Mouse (Mus musculus): ENCODE data around the gene Baz2b.
"Not testable (repeated sequence)": the region's sequence is repeated elsewhere in the genome, so short reads cannot be mapped to it uniquely, and the experiment has no call there.

Gene Baz2b

DNA sequence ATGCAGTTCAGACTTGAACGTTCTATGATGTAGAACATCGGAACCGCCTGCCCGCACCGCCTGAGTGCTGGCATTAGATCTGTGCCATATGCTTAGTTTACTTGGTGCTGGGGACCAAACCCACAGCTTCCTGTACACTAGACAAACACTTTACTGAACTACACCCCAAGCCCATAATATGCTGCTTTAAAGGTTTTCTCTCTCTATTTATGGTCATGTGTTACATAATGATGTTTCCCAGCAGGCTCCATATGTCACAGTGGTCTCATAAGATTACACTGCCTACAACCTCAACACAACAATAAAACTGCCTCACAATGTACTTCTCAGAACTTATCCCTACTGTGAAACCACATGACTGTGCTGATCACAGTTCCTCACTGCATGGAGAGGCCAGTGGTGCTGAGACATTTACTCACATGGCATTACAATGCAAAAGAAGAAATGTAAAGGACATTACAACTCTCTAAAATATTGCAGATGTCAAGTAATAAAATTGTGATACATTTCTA is 9.5 kb downstream of the Baz2b start:
- no peak for DNase-seq (ENCODE audit: low read depth, low spot score)

DNA sequence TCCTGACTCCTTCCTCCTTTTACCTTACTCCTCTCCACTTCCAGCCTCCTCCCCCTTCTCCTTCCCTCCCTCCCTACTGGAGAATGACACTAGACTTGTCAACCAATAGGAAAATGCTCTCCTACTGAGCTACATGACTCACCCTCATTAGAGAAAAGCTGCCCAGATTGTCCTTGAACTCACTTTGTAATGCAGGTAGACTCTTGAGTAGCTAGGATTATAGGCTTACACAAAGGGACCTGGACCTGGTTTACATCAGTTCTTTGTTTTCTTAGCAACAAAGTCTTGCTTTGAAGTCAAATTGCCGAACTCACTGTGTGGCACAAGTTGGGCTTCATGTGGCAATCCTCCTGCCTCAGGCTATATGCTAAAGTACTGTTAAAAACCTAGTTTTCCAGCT is 12.8 kb downstream of the Baz2b start:
- DNase-seq (ENCODE audit: low read depth, low spot score): no peak

DNA sequence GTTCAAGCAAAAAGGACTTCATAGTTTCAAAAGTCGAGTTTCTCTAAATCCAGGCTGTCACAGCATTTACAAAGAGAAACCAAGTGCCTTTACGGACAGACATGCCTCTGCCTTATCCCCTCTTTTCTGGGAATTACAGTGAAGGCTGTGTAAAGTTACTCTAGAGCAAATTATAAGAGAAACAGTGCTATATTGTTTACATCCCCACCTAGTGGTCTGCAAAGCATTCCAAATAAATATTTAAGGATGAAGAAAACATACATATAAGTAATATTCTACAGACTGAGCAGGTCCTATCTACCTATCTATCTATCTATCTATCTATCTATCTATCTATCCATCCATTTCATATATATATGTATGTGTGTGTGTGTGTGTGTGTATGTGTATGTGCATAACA is 27.9 kb downstream of the Baz2b start:
- no peak for DNase-seq (ENCODE audit: low read depth, low spot score)

DNA sequence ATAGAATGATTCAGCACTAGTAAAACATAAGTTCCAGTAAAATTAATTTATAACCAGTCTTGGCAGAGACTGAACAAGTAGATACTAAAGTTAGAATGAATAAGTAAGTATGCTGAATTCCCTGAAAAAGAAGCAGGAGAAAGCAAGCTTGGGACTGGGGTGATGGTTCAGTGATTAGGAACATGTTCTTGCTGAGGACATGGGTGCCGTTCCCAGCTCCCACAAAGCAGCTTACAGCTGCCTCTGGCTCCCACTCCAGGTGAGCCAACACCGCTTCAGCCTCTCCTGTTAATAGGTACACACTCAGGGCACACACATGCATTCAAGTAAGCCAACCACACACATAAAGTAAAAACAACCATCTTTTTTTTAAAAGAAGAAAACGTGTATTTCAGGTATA is 32.1 kb downstream of the Baz2b start:
- DNase-seq (ENCODE audit: low read depth, low spot score): no peak

DNA sequence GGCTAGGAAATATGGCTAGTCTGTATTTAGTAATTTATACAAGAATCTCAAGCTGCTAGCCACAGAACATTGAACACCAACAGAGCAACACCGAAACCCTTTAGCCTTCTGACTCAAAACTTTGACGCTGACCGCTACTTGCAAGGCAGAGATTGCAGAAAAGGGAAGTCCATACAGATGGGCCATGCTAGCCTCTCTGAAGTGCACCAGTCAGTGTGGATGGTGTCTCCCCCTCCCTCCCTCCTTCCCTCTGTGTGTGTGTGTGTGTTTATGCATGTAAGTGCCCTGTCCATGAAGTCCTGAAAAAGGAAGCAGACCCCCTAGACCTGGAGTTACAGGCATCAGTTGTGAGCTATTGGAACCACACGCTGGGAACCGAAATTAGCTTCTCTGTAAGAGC is 33.6 kb downstream of the Baz2b start:
- DNase-seq (ENCODE audit: low read depth, low spot score): no peak

DNA sequence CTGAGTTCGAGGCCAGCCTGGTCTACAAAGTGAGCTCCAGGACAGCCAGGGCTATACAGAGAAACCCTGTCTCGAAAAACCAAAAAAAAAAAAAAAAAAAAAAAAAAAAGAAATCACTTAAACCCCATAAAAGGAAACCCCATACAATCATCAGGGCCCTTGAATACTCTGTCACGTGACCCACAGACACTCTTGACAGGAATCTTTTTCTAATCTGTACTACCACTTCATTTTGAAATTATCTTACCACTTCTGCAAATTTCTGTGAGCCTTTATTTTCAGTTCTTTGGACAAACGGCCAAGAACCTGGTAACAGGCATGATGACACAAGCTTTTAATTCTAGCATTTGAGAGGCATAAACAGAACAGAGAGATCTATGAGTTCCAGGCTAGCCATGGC is 34.6 kb downstream of the Baz2b start:
- no peak for DNase-seq (ENCODE audit: low read depth, low spot score)

DNA sequence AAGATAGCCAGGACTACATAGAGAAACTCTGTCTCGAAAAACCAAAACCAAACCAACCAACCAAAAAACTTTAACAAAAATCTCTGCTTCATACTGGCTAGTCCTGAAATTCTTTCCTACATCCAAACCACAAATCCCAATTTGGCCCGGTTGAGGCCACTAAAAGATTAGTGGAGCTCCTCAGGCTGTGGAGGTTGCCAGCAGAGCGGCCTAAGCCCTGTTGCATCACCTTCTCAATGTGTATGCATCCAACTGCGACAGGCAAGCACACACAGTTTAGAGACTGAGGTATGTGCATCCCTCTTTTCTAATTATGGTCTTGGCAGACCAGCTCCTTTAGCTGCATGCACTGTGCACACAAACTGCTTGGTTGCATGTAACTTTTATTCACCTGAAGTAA is 36.0 kb downstream of the Baz2b start:
- no peak for DNase-seq (ENCODE audit: low read depth, low spot score)

DNA sequence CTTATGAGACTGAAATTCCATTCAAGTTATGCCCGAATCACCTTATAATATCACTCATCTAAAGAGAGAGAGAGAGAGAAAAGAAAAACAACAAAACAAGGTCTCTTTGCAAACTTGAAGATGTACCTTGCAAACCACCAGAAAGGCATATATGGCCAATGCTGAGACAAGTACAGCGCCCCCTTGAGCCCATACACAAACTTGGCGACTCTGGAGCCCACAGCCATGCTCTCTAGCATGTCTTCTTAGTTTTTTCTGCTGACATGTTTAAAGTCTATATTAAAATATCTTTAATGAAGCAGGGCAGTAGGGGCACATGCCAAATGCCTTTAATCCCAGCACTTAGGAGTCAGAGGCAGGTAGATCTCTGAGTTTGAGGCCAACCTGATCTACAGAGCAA is 36.4 kb downstream of the Baz2b start:
- no peak for DNase-seq (ENCODE audit: low read depth, low spot score)

DNA sequence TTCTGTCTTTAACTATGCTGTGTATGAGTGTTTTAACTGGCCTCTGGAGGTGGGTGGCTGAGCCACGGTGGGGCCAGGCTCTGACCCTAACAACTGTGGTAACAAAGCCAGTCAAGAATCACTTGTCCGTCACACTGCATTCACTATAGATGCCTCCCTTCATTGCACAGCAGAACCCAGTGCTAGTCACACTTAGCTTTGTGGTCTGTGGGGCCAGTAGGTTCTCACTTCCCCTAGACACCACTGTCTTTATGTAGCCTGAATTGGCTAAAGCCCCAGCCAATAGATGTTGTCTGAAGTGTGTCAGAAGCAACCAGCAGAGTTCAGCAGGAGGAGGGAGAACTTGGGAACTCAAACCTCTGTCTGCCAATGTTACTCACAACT is 37.1 kb downstream of the Baz2b start:
- no peak for DNase-seq (ENCODE audit: low read depth, low spot score)

DNA sequence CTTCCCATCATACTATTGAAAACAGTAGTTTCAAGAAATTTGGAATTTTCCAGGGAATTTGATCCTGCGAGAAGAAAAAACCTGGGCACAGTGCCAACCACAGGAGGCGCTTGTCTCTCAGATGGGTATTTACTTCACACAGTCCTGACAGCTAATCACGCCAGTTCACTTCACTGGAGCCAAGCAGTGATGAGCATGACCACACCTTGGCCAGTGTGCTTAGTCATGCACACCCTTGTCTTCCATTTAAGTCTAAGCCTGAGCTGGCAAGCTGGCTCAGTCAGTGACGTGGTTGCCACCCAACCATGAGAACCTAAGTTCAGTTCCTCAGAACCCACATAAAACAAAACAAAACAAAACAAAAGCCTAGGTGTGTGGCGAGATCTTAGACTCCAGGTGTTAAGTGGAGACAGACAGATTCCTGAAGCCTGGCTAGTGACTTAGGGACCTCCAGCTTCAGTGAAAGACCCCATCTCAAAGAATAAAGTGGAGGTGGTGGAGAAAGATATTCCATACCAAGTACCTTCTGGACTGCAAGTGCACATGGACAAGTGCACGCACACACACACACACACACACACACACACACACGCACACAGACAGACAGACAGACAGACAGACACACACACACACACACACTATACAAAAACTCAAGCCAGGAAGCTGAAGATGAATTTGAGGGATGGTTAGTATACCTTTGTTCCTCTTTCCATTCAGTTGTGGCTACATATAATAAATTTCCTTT is 37.7 kb downstream of the Baz2b start:
- no peak for DNase-seq (ENCODE audit: low read depth, low spot score)

DNA sequence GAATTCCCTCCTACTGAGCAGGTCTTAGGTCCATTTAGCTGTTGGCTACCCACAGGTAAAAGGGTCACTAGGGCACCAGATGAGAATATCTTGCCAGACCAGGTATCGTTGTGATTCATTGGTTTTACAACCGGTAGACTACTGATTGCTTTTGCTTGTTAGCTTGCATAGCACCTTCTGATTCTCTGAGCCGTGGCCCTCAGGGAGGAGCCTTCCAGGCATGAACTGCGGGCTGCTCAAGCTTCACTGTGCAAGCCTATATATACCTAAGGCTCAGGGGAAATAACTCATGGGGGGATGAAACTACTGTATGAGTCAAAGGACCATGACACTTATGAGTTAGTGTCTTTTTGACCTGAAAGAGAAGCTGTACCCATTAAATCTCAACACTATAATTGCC is 42.8 kb downstream of the Baz2b start:
- DNase-seq (ENCODE audit: low read depth, low spot score): no peak

DNA sequence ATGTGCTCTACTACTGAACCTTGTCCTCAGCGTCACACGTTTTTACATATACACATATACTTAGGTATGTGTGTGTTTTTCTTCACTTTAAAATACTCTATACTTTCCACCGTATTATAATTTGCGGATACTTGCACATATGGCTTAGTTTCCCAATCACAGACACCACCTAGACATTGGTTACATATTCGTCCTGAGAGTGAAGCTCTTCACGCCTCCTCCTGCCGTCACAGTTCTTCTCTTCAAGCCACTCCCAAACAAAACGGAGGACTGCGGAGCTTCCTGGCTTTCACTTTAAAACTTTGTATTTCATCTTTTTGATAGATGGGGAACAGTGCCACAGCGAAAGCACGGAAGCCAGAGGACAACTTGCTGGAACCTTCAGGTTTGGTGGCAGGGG is 44.0 kb downstream of the Baz2b start:
- no peak for DNase-seq (ENCODE audit: low read depth, low spot score)

DNA sequence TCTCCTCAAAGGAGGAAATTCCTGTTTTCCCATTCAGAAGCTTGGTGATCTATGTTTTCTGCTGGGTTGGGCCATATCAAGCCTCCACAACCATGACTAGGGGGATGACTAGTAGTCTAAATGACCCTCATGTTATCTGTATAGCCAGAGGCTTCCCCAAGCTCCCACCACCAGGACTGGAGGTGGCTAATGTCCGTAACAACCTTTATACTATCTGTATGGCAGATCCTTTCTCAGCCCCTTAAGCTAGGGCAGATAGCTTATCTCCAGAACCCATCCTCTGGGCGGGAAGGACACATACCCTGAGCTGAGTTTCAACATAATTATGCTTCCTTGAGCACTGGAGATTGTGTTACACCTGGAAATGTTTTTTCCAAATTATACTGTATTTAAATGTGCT is 45.9 kb downstream of the Baz2b start:
- DNase-seq (ENCODE audit: low read depth, low spot score): no peak

DNA sequence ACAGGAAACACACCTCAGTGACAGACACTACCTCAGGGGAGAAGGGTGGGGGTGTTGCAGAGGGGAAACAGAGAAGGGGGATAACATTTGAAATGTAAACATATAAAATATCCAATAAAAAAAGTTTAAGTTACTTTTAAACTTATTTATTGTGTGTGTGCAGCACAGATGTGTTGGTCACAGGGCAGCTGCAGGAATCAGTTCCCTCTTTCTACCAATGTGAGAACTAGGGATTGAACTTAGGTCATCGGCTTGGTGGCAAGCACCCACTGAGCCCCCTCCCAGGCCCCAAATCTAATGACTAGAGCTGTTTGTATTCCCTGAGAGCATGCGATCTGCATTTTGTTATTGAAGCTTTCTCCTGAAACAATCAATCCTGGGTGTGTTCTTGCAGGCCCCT is 57.2 kb downstream of the Baz2b start:
- DNase-seq (ENCODE audit: low read depth, low spot score): no peak

DNA sequence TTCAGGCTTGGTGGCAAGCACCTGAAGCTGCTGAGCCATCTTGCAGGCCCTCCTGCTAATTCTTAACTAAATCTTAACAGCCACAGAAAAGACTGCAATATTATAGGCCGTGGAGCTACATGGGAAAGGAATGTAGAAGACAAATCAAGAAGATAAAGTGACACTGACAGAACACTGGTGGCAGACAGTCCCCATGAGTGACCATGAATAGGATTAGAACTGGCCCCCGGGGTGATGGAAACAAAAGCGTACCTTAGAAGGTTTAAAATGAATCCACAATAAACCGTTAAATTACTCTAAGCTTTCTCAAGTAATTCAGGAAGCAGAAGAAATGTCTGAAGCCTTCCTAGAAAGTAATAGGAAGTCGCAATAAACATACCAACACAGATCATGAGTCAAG is 61.0 kb downstream of the Baz2b start:
- DNase-seq (ENCODE audit: low read depth, low spot score): no peak

DNA sequence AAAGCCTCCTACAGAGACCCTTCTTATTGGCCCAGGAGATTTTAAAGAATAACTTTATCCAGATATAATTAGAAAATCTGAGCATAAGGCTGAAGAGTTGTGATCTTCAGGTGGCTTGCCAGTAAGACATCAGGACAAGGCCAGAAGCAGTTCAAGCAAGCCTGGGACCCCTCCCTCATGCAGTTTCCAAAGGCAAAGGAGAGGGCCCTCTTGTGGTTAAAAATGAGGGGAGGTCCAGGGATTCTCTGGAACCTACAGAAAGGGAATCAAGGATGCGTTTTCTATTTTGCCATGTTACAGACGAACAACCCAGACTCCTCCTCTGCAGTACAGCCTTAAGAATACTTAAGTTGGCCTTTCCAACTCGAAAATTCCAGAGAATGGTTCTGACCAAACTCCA is 62.2 kb downstream of the Baz2b start:
- no peak for DNase-seq (ENCODE audit: low read depth, low spot score)

DNA sequence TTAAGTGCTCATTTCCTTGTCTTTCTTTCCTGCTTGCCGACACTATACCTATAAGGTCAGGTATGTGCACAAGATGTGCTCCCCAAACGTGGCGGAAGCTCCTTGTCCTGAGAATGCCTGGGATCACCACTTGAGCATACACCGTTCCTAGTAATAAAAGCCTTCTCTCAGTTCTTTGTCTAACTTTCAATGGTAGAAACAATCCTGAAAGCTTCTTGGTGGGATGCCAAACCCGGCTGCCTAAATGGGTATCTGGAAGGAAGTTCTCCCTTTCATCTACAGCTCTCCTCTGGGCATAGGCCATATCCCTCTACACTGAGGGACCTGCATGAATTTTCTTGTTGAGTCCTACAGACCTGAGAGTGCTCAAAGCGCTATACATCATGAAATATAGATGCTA is 63.9 kb downstream of the Baz2b start:
- DNase-seq (ENCODE audit: low read depth, low spot score): no peak

DNA sequence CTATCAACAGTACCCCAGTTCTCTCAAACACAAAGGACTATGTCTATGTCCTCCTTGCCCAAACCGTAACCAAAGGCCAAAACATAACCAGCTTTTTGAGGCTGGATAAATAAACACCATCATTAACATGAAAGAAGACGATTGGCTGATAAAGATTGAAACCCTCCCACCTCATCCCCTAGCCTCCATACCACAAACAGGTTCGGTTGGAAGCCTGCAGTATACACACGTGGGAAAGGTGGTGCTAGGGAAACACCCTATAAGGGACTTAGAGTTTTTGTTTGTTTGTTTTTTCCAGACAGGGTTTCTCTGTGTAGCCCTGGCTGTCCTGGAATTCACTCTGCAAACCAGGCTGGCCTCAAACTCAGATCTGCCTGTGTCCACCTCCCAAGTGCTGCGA is 66.3 kb downstream of the Baz2b start:
- no peak for DNase-seq (ENCODE audit: low read depth, low spot score)

DNA sequence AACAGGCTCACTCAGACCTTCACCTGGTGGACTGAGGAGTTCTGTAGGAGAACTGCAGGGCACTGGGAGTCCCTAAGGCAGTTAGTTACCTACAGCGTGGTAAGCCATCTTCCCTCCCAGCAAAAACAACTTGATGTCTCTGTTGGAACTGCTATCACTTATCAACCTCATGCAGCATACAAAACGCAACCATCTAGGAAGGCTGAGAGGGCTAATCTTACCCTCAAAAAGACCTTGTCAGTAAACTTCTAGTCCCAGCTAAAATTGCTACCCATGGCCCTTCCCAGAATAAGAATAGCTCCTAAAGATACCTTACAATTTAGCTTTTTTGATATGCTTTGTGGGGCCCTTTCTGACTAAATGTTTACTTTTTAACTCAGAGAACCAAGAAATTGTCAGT is 67.4 kb downstream of the Baz2b start:
- DNase-seq (ENCODE audit: low read depth, low spot score): no peak

DNA sequence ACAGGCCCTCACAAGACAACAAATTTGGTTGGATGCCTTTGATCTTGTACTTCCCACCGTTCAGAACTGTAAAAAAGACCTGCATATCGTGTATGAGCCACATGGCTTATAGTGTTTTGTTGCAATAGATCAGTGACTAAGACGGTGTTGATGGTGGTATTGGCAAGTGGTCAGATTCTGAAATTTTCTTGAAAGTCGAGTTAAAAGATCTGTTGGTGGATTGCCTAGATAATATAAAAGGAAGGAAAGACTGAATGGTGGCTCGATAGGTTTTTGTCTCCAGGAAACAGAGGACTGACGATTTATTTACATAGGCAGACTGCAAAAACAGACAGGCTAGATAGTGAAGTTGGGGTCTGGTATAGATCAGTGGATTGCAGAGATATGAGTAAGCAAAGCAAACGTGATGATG is 70.9 kb downstream of the Baz2b start:
- DNase-seq (ENCODE audit: low read depth, low spot score): no peak

DNA sequence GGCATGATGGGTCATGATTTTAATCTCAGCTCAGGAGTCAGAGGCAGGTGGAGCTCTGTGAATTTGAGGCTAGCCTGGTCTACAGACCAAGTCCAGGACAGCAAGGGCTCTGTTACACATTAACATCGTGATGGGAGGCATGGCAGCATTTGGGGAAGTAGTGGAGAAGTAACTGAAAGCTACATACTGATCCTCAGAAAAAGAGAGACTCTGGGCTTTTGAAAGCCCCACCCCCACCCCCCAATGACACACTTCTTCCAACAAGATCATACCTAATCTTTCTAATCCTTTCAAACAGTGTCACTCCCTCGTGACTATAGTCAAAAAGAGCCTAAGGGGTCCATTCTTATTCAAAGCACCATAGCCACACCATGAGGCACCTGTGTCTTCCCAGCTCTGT is 73.8 kb downstream of the Baz2b start:
- no peak for DNase-seq (ENCODE audit: low read depth, low spot score)

DNA sequence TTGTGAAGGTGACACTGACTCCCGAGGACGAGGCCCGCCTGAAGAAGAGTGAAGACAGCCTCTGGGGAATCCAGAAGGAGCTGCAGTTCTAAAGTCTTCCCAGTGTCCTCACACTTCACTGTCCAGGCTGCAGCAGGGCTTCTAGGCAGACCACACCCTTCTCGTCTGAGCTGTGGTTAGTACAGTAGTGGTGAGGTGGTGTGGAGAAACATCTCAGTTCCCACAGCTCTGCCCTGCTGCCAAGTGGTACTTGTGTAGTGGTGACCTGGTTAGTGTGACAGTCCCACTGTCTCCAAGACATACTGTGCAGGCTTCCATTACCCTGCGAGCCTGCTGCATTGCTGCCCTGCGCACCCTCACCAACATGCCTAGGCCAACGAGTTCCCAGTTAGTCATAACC is 74.7 kb downstream of the Baz2b start:
- not testable (repeated sequence) for DNase-seq (ENCODE audit: low read depth, low spot score)

DNA sequence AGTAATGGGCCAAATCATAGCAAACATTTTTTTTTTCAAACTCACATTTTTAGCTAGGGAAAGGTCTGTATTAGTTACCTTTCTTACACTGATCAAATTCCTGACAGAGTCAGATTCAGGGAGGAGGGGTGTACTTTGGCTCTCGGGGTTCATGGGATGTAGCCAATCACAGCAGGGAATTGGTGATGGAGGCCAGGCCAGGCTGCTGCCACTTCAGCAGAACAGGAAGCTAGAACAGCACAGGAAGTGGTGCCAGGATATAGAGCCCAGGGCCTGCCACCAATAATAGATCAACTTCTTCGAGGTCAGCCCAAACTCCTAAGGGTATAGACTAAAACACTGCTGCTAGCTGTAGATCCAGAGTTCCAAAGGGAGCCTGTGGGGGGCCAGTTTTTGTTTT is 76.6 kb downstream of the Baz2b start:
- DNase-seq (ENCODE audit: low read depth, low spot score): no peak

Measured in embryo, embryonic 11.5 days (tissue).